20 mouse cellular contexts compared by ENCODE assay signal in the genomic region with DNA sequence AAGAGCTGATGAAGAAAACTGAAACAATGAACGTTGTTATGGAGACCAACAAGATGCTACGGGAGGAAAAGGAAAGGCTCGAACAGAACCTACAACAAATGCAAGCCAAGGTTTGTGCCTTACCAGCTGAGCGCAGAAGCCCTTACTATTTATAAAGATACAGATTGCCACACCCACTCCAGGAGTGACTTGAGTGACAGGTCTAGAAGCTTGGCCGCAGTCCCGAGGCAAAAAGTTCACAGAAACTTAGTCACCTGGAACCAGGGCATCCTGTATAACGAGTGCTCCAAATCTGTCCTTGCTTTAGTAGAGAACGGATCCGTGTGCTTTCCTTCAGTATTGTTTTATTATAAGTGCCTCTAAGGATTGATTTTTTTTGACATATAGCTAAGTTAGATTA. TPM values are rescaled to one million over a fixed set of nuclear protein-coding genes. Genes with fewer than 3 reads are reported as not detected.
DNase-seq lines count a peak whose midpoint lies in the region; ATAC-seq and TF ChIP-seq lines count a peak whose summit lies in the region.
"Had no signal": no experiment of that assay in that cellular context is flagged by ENCODE, and none has a peak within 500 bp of the region (broad histone marks: within the 10 kb centered on the region; RNA-seq: fewer than 3 reads in every experiment).

No protein-coding gene starts in this region.

- peak; percentile 7 to 15 for DNase-seq in urinary bladder, postnatal 36 days (ENCODE audit: low spot score in 2 of 2)
- no peak for DNase-seq in urinary bladder, postnatal 4 days (ENCODE audit: low spot score in 2 of 2)
- peak; percentile 71 for DNase-seq in kidney, adult 9 months
- DNase-seq in cerebellum, adult 8-10 months = no peak
- DNase-seq in forebrain, embryonic 10.5 days (ENCODE audit: extremely low spot score, low spot score) = no peak
- DNase-seq: adrenal gland, adult 8-10 months; cerebellum, adult 18-20 months; lung, postnatal 10 days; retina, postnatal 1 day; thymus, postnatal 14 days had no signal

- ATAC-seq in intestine, postnatal 0 days = no peak
- ATAC-seq in intestine, embryonic 15.5 days = no peak
- ATAC-seq: forebrain, embryonic 14.5 days had no signal

- no peaks in the 10 kb centered on the region for H3K27me3 ChIP-seq in intestine, postnatal 0 days (replicated peaks; ENCODE audit: control insufficient read depth, insufficient read depth, low read length)
- no peaks in the 10 kb centered on the region for H3K27me3 ChIP-seq in intestine, embryonic 15.5 days (replicated peaks)
- H3K27me3 ChIP-seq in forebrain, embryonic 10.5 days (ENCODE audit: poor library complexity, severe bottlenecking) = no peaks in the 10 kb centered on the region
- H3K27me3 ChIP-seq: hindbrain, embryonic 15.5 days; neural tube, embryonic 15.5 days had no signal

- peaks cover 75% of the 10 kb centered on the region for H3K36me3 ChIP-seq in intestine, postnatal 0 days (ENCODE audit: control insufficient read depth, insufficient read depth)
- H3K36me3 ChIP-seq in intestine, embryonic 15.5 days = peaks cover 31% of the 10 kb centered on the region
- H3K36me3 ChIP-seq in forebrain, embryonic 10.5 days (replicated peaks) = peaks cover 99% of the 10 kb centered on the region

- WGBS in intestine, postnatal 0 days = 90% methylated on average over 9 of the region's 9 CpGs
- WGBS in intestine, embryonic 15.5 days = 93% methylated on average over 9 of the region's 9 CpGs
- WGBS in forebrain, embryonic 10.5 days = 91% methylated on average over 9 of the region's 9 CpGs

- H3K9me3 ChIP-seq in intestine, postnatal 0 days (ENCODE audit: control insufficient read depth) = no peaks in the 10 kb centered on the region
- H3K9me3 ChIP-seq in intestine, embryonic 15.5 days = no peaks in the 10 kb centered on the region
- H3K9me3 ChIP-seq in forebrain, embryonic 10.5 days = no peaks in the 10 kb centered on the region
- H3K9me3 ChIP-seq: G1E; hindbrain, embryonic 15.5 days; limb, embryonic 10.5 days; neural tube, embryonic 15.5 days had no signal

- no peaks in the 10 kb centered on the region for H3K4me1 ChIP-seq in intestine, postnatal 0 days (replicated peaks; ENCODE audit: control insufficient read depth, insufficient read depth, low read length)
- H3K4me1 ChIP-seq in intestine, embryonic 15.5 days (replicated peaks) = no peaks in the 10 kb centered on the region
- no peaks in the 10 kb centered on the region for H3K4me1 ChIP-seq in forebrain, embryonic 10.5 days
- H3K4me1 ChIP-seq: hindbrain, embryonic 15.5 days; limb, embryonic 10.5 days; neural tube, embryonic 15.5 days had no signal

- TF ChIP-seq CTCF in intestine, postnatal 0 days (IDR thresholded peaks at IDR 0.05; ENCODE audit: low read depth) = no peak

- peak overlapping the region; percentile 35; the same call in 1 of the 2 replicates for H3K27ac ChIP-seq in intestine, postnatal 0 days (ENCODE audit: low read depth, low read length)
- H3K27ac ChIP-seq in intestine, embryonic 15.5 days = no peak overlapping the region
- H3K27ac ChIP-seq in forebrain, embryonic 10.5 days = no peak overlapping the region
- H3K27ac ChIP-seq: hindbrain, embryonic 15.5 days; limb, embryonic 10.5 days; liver, embryonic 14.5 days; neural tube, embryonic 15.5 days had no signal

- no peak overlapping the region for H3K4me3 ChIP-seq in intestine, postnatal 0 days (ENCODE audit: low read depth, low read length)
- H3K4me3 ChIP-seq in intestine, embryonic 15.5 days (replicated peaks) = no peak overlapping the region
- no peak overlapping the region for H3K4me3 ChIP-seq in forebrain, embryonic 10.5 days
- H3K4me3 ChIP-seq: hindbrain, embryonic 15.5 days; limb, embryonic 10.5 days; neural tube, embryonic 15.5 days had no signal

- H3K9ac ChIP-seq in intestine, postnatal 0 days (ENCODE audit: low read depth, low read length) = no peak overlapping the region
- no peak overlapping the region for H3K9ac ChIP-seq in intestine, embryonic 15.5 days
- H3K9ac ChIP-seq: hindbrain, embryonic 15.5 days; liver, embryonic 14.5 days; neural tube, embryonic 15.5 days had no signal

- H3K4me2 ChIP-seq in intestine, postnatal 0 days (replicated peaks; ENCODE audit: low read depth) = no peak overlapping the region
- no peak overlapping the region for H3K4me2 ChIP-seq in intestine, embryonic 15.5 days (replicated peaks)
- H3K4me2 ChIP-seq: hindbrain, embryonic 15.5 days; midbrain, embryonic 11.5 days; neural tube, embryonic 15.5 days had no signal

RNA-seq across cellular contexts. Expression of gene Odr4, which starts 32.8 kb away (rescaled TPM):
- 29.2 and 32.9 TPM in 2 replicates for polyA plus RNA-seq in intestine, postnatal 0 days (2015; fragmentation: Nextera tagmentation; extraction: Ambion mirVana)
- polyA plus RNA-seq in intestine, embryonic 15.5 days (2015; fragmentation: Nextera tagmentation; extraction: Ambion mirVana) = 39.2 and 42.3 TPM in 2 replicates
- polyA plus RNA-seq in forebrain, embryonic 10.5 days (2016; fragmentation: Nextera tagmentation; extraction: Ambion mirVana) = 26.6 and 28.1 TPM in 2 replicates

RNA-seq across cellular contexts. Expression of gene Tpr, which starts 33.0 kb away (rescaled TPM):
- polyA plus RNA-seq in intestine, postnatal 0 days (2015; fragmentation: Nextera tagmentation; extraction: Ambion mirVana) = 89.7 and 93.1 TPM in 2 replicates
- polyA plus RNA-seq in intestine, embryonic 15.5 days (2015; fragmentation: Nextera tagmentation; extraction: Ambion mirVana) = 142 and 160 TPM in 2 replicates
- polyA plus RNA-seq in forebrain, embryonic 10.5 days (2016; fragmentation: Nextera tagmentation; extraction: Ambion mirVana) = 178 and 181 TPM in 2 replicates

RNA-seq across cellular contexts. Expression of gene Prg4, which starts 40.3 kb away (rescaled TPM):
- polyA plus RNA-seq in intestine, postnatal 0 days (2015; fragmentation: Nextera tagmentation; extraction: Ambion mirVana) = 0.34 and 0.44 TPM in 2 replicates
- polyA plus RNA-seq in intestine, embryonic 15.5 days (2015; fragmentation: Nextera tagmentation; extraction: Ambion mirVana) = 0.58 and 0.69 TPM in 2 replicates
- 0.49 and 0.56 TPM in 2 replicates for polyA plus RNA-seq in forebrain, embryonic 10.5 days (2016; fragmentation: Nextera tagmentation; extraction: Ambion mirVana)
- polyA plus RNA-seq: G1E; small intestine, adult 2 months had no signal

Comparison
In these comparisons a context has a peak if more than half of its experiments do, and no peak if none do; other contexts are left out.
1. DNase-seq: peak in urinary bladder, postnatal 36 days (2 of 2) and kidney, adult 9 months (single experiment); none in urinary bladder, postnatal 4 days (0 of 2), cerebellum, adult 8-10 months (single experiment) and forebrain, embryonic 10.5 days (single experiment).